Mouse (Mus musculus) granulocyte monocyte progenitor cell, adult 5-6 weeks (primary cell): Measurements from ENCODE around the gene Soga1. TPM values are rescaled to one million over a fixed set of nuclear protein-coding genes. Genes with fewer than 3 reads are reported as not detected.

ENCODE experiments used
- ATAC-seq: replicated peaks from 2 replicates; pipeline ENCODE4 v1.8.0; 2016; ENCODE audit warnings: mild to moderate bottlenecking, moderate TSS enrichment, inconsistent platforms; ENCODE audit not compliant: poor library complexity, severe bottlenecking
- total RNA-seq, 2 experiments: library from RNA; stranded (forward) in 1 of 2; stranded (reverse) in 1 of 2; fragments of 200-712, 200-1000 nt in 1 of 2; fragments of >200 nt in 1 of 2; fragmentation: Nextera tagmentation in 1 of 2; gene quantifications; 2 replicates each; pipeline ENCODE4 v1.2.3; 2014 to 2017

Gene Soga1
- total RNA-seq, 2 experiments from 2014 or later: 2.5 to 4.4 TPM

GRCm38 (mm10) chr2:157043556-157043955 is 35.5 kb downstream of the Soga1 start:
- no peak for ATAC-seq

- no peak for ATAC-seq
Observed at GRCm38 (mm10) chr2:157041421-157041820, 37.6 kb downstream of the Soga1 start.

GRCm38 (mm10) chr2:157040649-157041046 is 38.4 kb downstream of the Soga1 start:
- no peak for ATAC-seq

GRCm38 (mm10) chr2:157039900-157040648 is 39.0 kb downstream of the Soga1 start:
- no peak for ATAC-seq

GRCm38 (mm10) chr2:157037303-157037702 is 41.8 kb downstream of the Soga1 start:
- ATAC-seq: peak; percentile 83

GRCm38 (mm10) chr2:157036400-157036799 is 42.7 kb downstream of the Soga1 start:
- no peak for ATAC-seq

GRCm38 (mm10) chr2:157035371-157035770 is 43.7 kb downstream of the Soga1 start:
- no peak for ATAC-seq

- ATAC-seq: peak; percentile 75
Observed at GRCm38 (mm10) chr2:157030804-157031203, 48.2 kb downstream of the Soga1 start.

- ATAC-seq: no peak
Observed at GRCm38 (mm10) chr2:157028261-157028660, 50.8 kb downstream of the Soga1 start.

GRCm38 (mm10) chr2:157027106-157028008 is 51.7 kb downstream of the Soga1 start:
- ATAC-seq: no peak

GRCm38 (mm10) chr2:157021156-157021555 is 57.9 kb downstream of the Soga1 start:
- no peak for ATAC-seq

- ATAC-seq: no peak
Observed at GRCm38 (mm10) chr2:157019228-157019627, 59.8 kb downstream of the Soga1 start.

GRCm38 (mm10) chr2:157016529-157017270 is 62.4 kb downstream of the Soga1 start:
- no peak for ATAC-seq

- no peak for ATAC-seq
Observed at GRCm38 (mm10) chr2:157012341-157012740, 66.7 kb downstream of the Soga1 start.

- peak; percentile 70 for ATAC-seq
Observed at GRCm38 (mm10) chr2:157010634-157011310, 68.3 kb downstream of the Soga1 start.

- ATAC-seq: peak; percentile 20; the same call in 1 of the 2 replicates
Observed at GRCm38 (mm10) chr2:157010121-157010520, 68.9 kb downstream of the Soga1 start.

- no peak for ATAC-seq
Observed at GRCm38 (mm10) chr2:157008509-157008908, 70.5 kb downstream of the Soga1 start.

GRCm38 (mm10) chr2:157007234-157007596 is 71.8 kb downstream of the Soga1 start:
- 0 out of 2 replicates have a peak, but pooled peaks have one; percentile 0 for ATAC-seq

GRCm38 (mm10) chr2:157006511-157007233 is 72.4 kb downstream of the Soga1 start, which contains the start of gene Dsn1:
Dsn1 (minus strand) TSS chr2:157007154.
- peak; percentile 80 for ATAC-seq
